Mouse (Mus musculus) lung, adult 18-20 months (tissue): Measurements from ENCODE around the gene Ccdc167.

Experiments used
- DNase-seq, 2 experiments: peaks; one replicate each; pipeline ENCODE4 v3.0.0; 2022; ENCODE audit warnings: mixed read lengths in 2 of 2

The Ccdc167 gene

GRCm38 (mm10) chr17:29716732-29717445 lies at the start of gene Ccdc167:
Ccdc167 (minus strand) TSS chr17:29717044.
- DNase-seq, result peak; percentile 96

GRCm38 (mm10) chr17:29765380-29765779 lies 48.5 kb upstream of the Ccdc167 start:
- DNase-seq, result no peak

- DNase-seq, result peak; percentile 20 to 25
Observed at GRCm38 (mm10) chr17:29762551-29762950, 45.7 kb upstream of the Ccdc167 start.

- DNase-seq, result no peak
Observed at GRCm38 (mm10) chr17:29761938-29762337, 45.1 kb upstream of the Ccdc167 start.

- peak in 1 of 2 experiments; percentile 4 for DNase-seq
Observed at GRCm38 (mm10) chr17:29760404-29761375, 43.8 kb upstream of the Ccdc167 start.

GRCm38 (mm10) chr17:29759963-29760362 lies 43.1 kb upstream of the Ccdc167 start:
- no peak for DNase-seq

GRCm38 (mm10) chr17:29756381-29756780 lies 39.5 kb upstream of the Ccdc167 start:
- DNase-seq, result no peak

- no peak for DNase-seq
Observed at GRCm38 (mm10) chr17:29754510-29754909, 37.7 kb upstream of the Ccdc167 start.

- DNase-seq, result no peak
Observed at GRCm38 (mm10) chr17:29747466-29747865, 30.6 kb upstream of the Ccdc167 start.

GRCm38 (mm10) chr17:29737849-29738804 lies 21.3 kb upstream of the Ccdc167 start:
- DNase-seq, result no peak

GRCm38 (mm10) chr17:29736448-29737014 lies 19.7 kb upstream of the Ccdc167 start:
- DNase-seq, result no peak

- DNase-seq, result no peak
Observed at GRCm38 (mm10) chr17:29732522-29732921, 15.7 kb upstream of the Ccdc167 start.

GRCm38 (mm10) chr17:29731953-29732325 lies 15.1 kb upstream of the Ccdc167 start:
- DNase-seq, result no peak

GRCm38 (mm10) chr17:29731266-29731952 lies 14.6 kb upstream of the Ccdc167 start:
- no peak for DNase-seq

GRCm38 (mm10) chr17:29730510-29731265 lies 13.8 kb upstream of the Ccdc167 start:
- DNase-seq, result no peak

- no peak for DNase-seq
Observed at GRCm38 (mm10) chr17:29728082-29728481, 11.2 kb upstream of the Ccdc167 start.

- DNase-seq, result no peak
Observed at GRCm38 (mm10) chr17:29725027-29725620, 8.3 kb upstream of the Ccdc167 start.

- DNase-seq, result no peak
Observed at GRCm38 (mm10) chr17:29724610-29725009, 7.8 kb upstream of the Ccdc167 start.

- no peak for DNase-seq
Observed at GRCm38 (mm10) chr17:29720755-29721365, 4.0 kb upstream of the Ccdc167 start.
